Mouse (Mus musculus): Measurements from ENCODE around the gene Pmis2.

Pmis2 gene

GRCm38 (mm10) chr7:30671480-30671879 is at the start of gene Pmis2:
Gene Pmis2, minus strand, starts transcription at chr7:30671605.
- DNase-seq (ENCODE audit: low read depth, low spot score): no peak

- DNase-seq (ENCODE audit: low read depth, low spot score): no peak
These were observed 48.3 kb upstream of the Pmis2 start for GRCm38 (mm10) chr7:30719669-30720068.

GRCm38 (mm10) chr7:30717716-30718046 is 46.3 kb upstream of the Pmis2 start:
- no peak for DNase-seq (ENCODE audit: low read depth, low spot score)

- no peak for DNase-seq (ENCODE audit: low read depth, low spot score)
These were observed 45.8 kb upstream of the Pmis2 start for GRCm38 (mm10) chr7:30717006-30717715.

- DNase-seq (ENCODE audit: low read depth, low spot score): no peak
These were observed 40.5 kb upstream of the Pmis2 start, which contains the start of gene Atp4a for GRCm38 (mm10) chr7:30711942-30712341. Gene Atp4a, plus strand, starts transcription at chr7:30712209.

GRCm38 (mm10) chr7:30707441-30707840 is 36.0 kb upstream of the Pmis2 start:
- DNase-seq (ENCODE audit: low read depth, low spot score): no peak

GRCm38 (mm10) chr7:30706214-30706882 is 34.9 kb upstream of the Pmis2 start:
- DNase-seq (ENCODE audit: low read depth, low spot score): no peak

- DNase-seq (ENCODE audit: low read depth, low spot score): no peak
These were observed 27.2 kb upstream of the Pmis2 start, which contains the start of gene 2200002J24Rik for GRCm38 (mm10) chr7:30698589-30698988. Gene 2200002J24Rik, plus strand, starts transcription at chr7:30698926.

- no peak for DNase-seq (ENCODE audit: low read depth, low spot score)
These were observed 26.7 kb upstream of the Pmis2 start for GRCm38 (mm10) chr7:30698101-30698500.

GRCm38 (mm10) chr7:30688325-30688724 is 16.9 kb upstream of the Pmis2 start:
- no peak for DNase-seq (ENCODE audit: low read depth, low spot score)

- no peak for DNase-seq (ENCODE audit: low read depth, low spot score)
These were observed 12.0 kb upstream of the Pmis2 start for GRCm38 (mm10) chr7:30683425-30683824.

GRCm38 (mm10) chr7:30681897-30682296 is 10.5 kb upstream of the Pmis2 start:
- no peak for DNase-seq (ENCODE audit: low read depth, low spot score)

GRCm38 (mm10) chr7:30678263-30678975 is 7.0 kb upstream of the Pmis2 start:
- DNase-seq (ENCODE audit: low read depth, low spot score): no peak

- DNase-seq (ENCODE audit: low read depth, low spot score): no peak
These were observed 2.2 kb downstream of the Pmis2 start for GRCm38 (mm10) chr7:30669229-30669628.

- DNase-seq (ENCODE audit: low read depth, low spot score): no peak
These were observed 6.1 kb downstream of the Pmis2 start for GRCm38 (mm10) chr7:30665321-30665720.

GRCm38 (mm10) chr7:30664529-30665200 is 6.7 kb downstream of the Pmis2 start, which contains the start of gene Haus5:
Gene Haus5, minus strand, starts transcription at chr7:30664994.
- peak; percentile 89 for DNase-seq (ENCODE audit: low read depth, low spot score)

- DNase-seq (ENCODE audit: low read depth, low spot score): peak; percentile 96
These were observed 21.5 kb downstream of the Pmis2 start, which contains the start of gene Rbm42 for GRCm38 (mm10) chr7:30649591-30650540. Gene Rbm42, minus strand, starts transcription at chr7:30650317.

- DNase-seq (ENCODE audit: low read depth, low spot score): no peak
These were observed 32.3 kb downstream of the Pmis2 start for GRCm38 (mm10) chr7:30639083-30639482.

- DNase-seq (ENCODE audit: low read depth, low spot score): no peak
These were observed 35.0 kb downstream of the Pmis2 start for GRCm38 (mm10) chr7:30636395-30636794.

GRCm38 (mm10) chr7:30635752-30636151 is 35.7 kb downstream of the Pmis2 start, which contains the start of gene Etv2:
Gene Etv2, minus strand, starts transcription at chr7:30635852.
- no peak for DNase-seq (ENCODE audit: low read depth, low spot score)

- DNase-seq (ENCODE audit: low read depth, low spot score): peak; percentile 36
These were observed 36.8 kb downstream of the Pmis2 start for GRCm38 (mm10) chr7:30634621-30635020.

Measured in retina, postnatal 7 days (tissue).